Mouse (Mus musculus) heart, adult 2 months (tissue): ENCODE data around the gene Cnbd2.

ENCODE experiments used
- CTCF ChIP-seq: fragments of 200-600 bp; IDR thresholded peaks from 2 replicates; pipeline ENCODE4 v1.8.1; 2022; ENCODE audit warnings: antibody characterized with exemption, mild to moderate bottlenecking, moderate library complexity
- POLR2A ChIP-seq: fragments of 200-500 bp; IDR thresholded peaks from 2 replicates; pipeline ENCODE4 v1.6.1; 2011; ENCODE audit warnings: mild to moderate bottlenecking, low read depth, low read length, control low read depth; ENCODE audit not compliant: insufficient read depth

GRCm38 (mm10) chr2:156344775-156345532 is 32.9 kb downstream of the Cnbd2 start:
- TF ChIP-seq POLR2A (no peak), CTCF (peak; percentile 75)
